Comparison of ENCODE assay signal across 10 mouse cellular contexts in genomic region chr7:25904066-25904465, GRCm38 (mm10). TPM values are rescaled to one million over a fixed set of nuclear protein-coding genes. Genes with fewer than 3 reads are reported as not detected.
A peak's percentile ranks its signal among the peaks of the same experiment; 100 is the strongest.
DNase-seq lines count a peak whose midpoint lies in the region; ATAC-seq and TF ChIP-seq lines count a peak whose summit lies in the region.
"Had no signal": no experiment of that assay in that cellular context is flagged by ENCODE, and none has a peak within 500 bp of the region (broad histone marks: within the 10 kb centered on the region; RNA-seq: fewer than 3 reads in every experiment).

No protein-coding gene starts in this region.

- no peak overlapping the region for H3K4me3 ChIP-seq in heart, postnatal 0 days (ENCODE audit: low read depth, low read length)
- H3K4me3 ChIP-seq in heart, embryonic 10.5 days = no peak overlapping the region
- H3K4me3 ChIP-seq: limb, embryonic 13.5 days had no signal

- no peak overlapping the region for H3K9ac ChIP-seq in heart, postnatal 0 days (replicated peaks; ENCODE audit: low read depth, low read length)
- H3K9ac ChIP-seq: limb, embryonic 13.5 days had no signal

- H3K27me3 ChIP-seq in heart, postnatal 0 days (ENCODE audit: control insufficient read depth, insufficient read depth, low read length) = no peaks in the 10 kb centered on the region
- no peaks in the 10 kb centered on the region for H3K27me3 ChIP-seq in heart, embryonic 10.5 days (ENCODE audit: insufficient read depth, poor library complexity, severe bottlenecking)
- H3K27me3 ChIP-seq: limb, embryonic 13.5 days had no signal

- peak; percentile 33 for TF ChIP-seq CTCF in heart, postnatal 0 days (IDR thresholded peaks at IDR 0.05; ENCODE audit: low read depth)

- no peaks in the 10 kb centered on the region for H3K9me3 ChIP-seq in heart, postnatal 0 days (replicated peaks; ENCODE audit: control insufficient read depth, low read length)
- H3K9me3 ChIP-seq in heart, embryonic 10.5 days = no peaks in the 10 kb centered on the region

- H3K4me2 ChIP-seq in heart, postnatal 0 days (ENCODE audit: low read depth, low read length) = no peak overlapping the region
- H3K4me2 ChIP-seq: limb, embryonic 13.5 days had no signal

- WGBS in heart, postnatal 0 days = 39% methylated on average over 3 of the region's 3 CpGs
- 31% methylated on average over 3 of the region's 3 CpGs for WGBS in heart, embryonic 10.5 days

- no peaks in the 10 kb centered on the region for H3K4me1 ChIP-seq in heart, postnatal 0 days (ENCODE audit: control insufficient read depth, insufficient read depth)
- no peaks in the 10 kb centered on the region for H3K4me1 ChIP-seq in heart, embryonic 10.5 days
- H3K4me1 ChIP-seq: limb, embryonic 13.5 days had no signal

- no peak for ATAC-seq in heart, postnatal 0 days (ENCODE audit: insufficient read depth, low read depth)

- TF ChIP-seq EP300 in heart, postnatal 0 days (IDR thresholded peaks at IDR 0.05; ENCODE audit: low read depth) = no peak

- no peaks in the 10 kb centered on the region for H3K36me3 ChIP-seq in heart, postnatal 0 days (replicated peaks; ENCODE audit: control insufficient read depth, insufficient read depth, low read length)
- H3K36me3 ChIP-seq in heart, embryonic 10.5 days = no peaks in the 10 kb centered on the region
- H3K36me3 ChIP-seq: limb, embryonic 13.5 days had no signal

- DNase-seq in heart, postnatal 0 days (ENCODE audit: low spot score) = no peak
- DNase-seq in heart, embryonic 10.5 days (ENCODE audit: low spot score) = no peak
- DNase-seq in 416B (ENCODE audit: low read depth) (peak; percentile 84), adipocyte (ENCODE audit: low spot score) (peak; percentile 14)
- DNase-seq in lung, adult 18-20 months = peak; percentile 50 to 63
- DNase-seq in spleen, postnatal 14 days (ENCODE audit: low spot score in 2 of 2) = no peak
- DNase-seq in layer of hippocampus, adult 18-20 months (ENCODE audit: low spot score in 2 of 2) = no peak
- DNase-seq in left cerebral cortex, adult 9 months (ENCODE audit: low spot score in 2 of 2) = no peak

- H3K27ac ChIP-seq in heart, postnatal 0 days (ENCODE audit: low read depth) = no peak overlapping the region
- no peak overlapping the region for H3K27ac ChIP-seq in heart, embryonic 10.5 days
- H3K27ac ChIP-seq: limb, embryonic 13.5 days had no signal

RNA-seq across cellular contexts. Expression of gene Cyp2b10, which starts 6.6 kb away (rescaled TPM):
- not detected in 2 replicates for total RNA-seq in heart, postnatal 0 days (2014; rRNA removed; ENCODE audit: low replicate concordance)
- 0.08 and 0.45 TPM in 2 replicates for polyA plus RNA-seq in heart, postnatal 0 days (2015; fragmentation: Nextera tagmentation; extraction: Ambion mirVana)
- not detected in 2 replicates for polyA plus RNA-seq in heart, embryonic 10.5 days (2016; fragmentation: Nextera tagmentation; extraction: Ambion mirVana)
- total RNA-seq in layer of hippocampus, adult 18-20 months (2021) = under 1 TPM; 0.25 to 0.89 TPM
- polyA plus RNA-seq: frontal cortex, adult 2 months; limb, embryonic 13.5 days had no signal

Comparison
In these comparisons a context has a peak if more than half of its experiments do, and no peak if none do; other contexts are left out.
1. DNase-seq: peak in 416B (single experiment), adipocyte (single experiment) and lung, adult 18-20 months (2 of 2); none in heart, postnatal 0 days (single experiment), heart, embryonic 10.5 days (single experiment), spleen, postnatal 14 days (0 of 2), layer of hippocampus, adult 18-20 months (0 of 2) and left cerebral cortex, adult 9 months (0 of 2).